ENCODE assay signal across 15 mouse cellular contexts in genomic region chr1:160041264-160041775, GRCm38 (mm10).
"Had no signal": no experiment of that assay in that cellular context is flagged by ENCODE, and none has a peak within 500 bp of the region (broad histone marks: within the 10 kb centered on the region; RNA-seq: fewer than 3 reads in every experiment).

No protein-coding gene starts in this region.

- ATAC-seq: lung, postnatal 0 days had no signal

- H3K27ac ChIP-seq: limb, embryonic 13.5 days; liver, embryonic 13.5 days; macrophage had no signal

- H3K36me3 ChIP-seq: limb, embryonic 13.5 days; liver, embryonic 13.5 days had no signal

- DNase-seq: kidney, adult 18-20 months; kidney, adult 9 months; kidney, postnatal 14 days; kidney, postnatal 4 days; left cerebral cortex, postnatal 4 days; liver; liver, embryonic 13.5 days; lung, embryonic 14.5 days; midbrain, embryonic 14.5 days; thymus, adult 2 months; thymus, postnatal 25 days had no signal

- H3K4me3 ChIP-seq: limb, embryonic 13.5 days; liver, embryonic 13.5 days had no signal

- H3K9me3 ChIP-seq: limb, embryonic 13.5 days; liver, embryonic 13.5 days had no signal

- H3K27me3 ChIP-seq: limb, embryonic 13.5 days had no signal

- H3K4me2 ChIP-seq: limb, embryonic 13.5 days; liver, embryonic 13.5 days; lung, embryonic 14.5 days; midbrain, embryonic 11.5 days had no signal

- H3K9ac ChIP-seq: limb, embryonic 13.5 days; liver, embryonic 13.5 days; lung, embryonic 14.5 days had no signal
